Mouse (Mus musculus): ENCODE measurements around the gene Slc34a2. TPM values are rescaled to one million over a fixed set of nuclear protein-coding genes. Genes with fewer than 3 reads are reported as not detected.

Gene Slc34a2
- polyA plus RNA-seq, 1 experiment from 2014 or later: not detected

GRCm38 (mm10) chr5:52998097-52998760, 39.7 kb upstream of the Slc34a2 start:
- Histone ChIP-seq H3K4me3 (ENCODE audit: low read depth, low read length) (no peak overlapping the region), H3K9me3 (replicated peaks; ENCODE audit: control insufficient read depth, low read length) (no peaks in the 10 kb centered on the region), H3K27me3 (ENCODE audit: control insufficient read depth, insufficient read depth, low read length) (no peaks in the 10 kb centered on the region), H3K4me1 (ENCODE audit: control insufficient read depth, insufficient read depth, low read length) (0 out of 2 replicates have a peak, but pooled peaks cover 4% of the 10 kb centered on the region), H3K9ac (ENCODE audit: low read depth, low read length) (no peak overlapping the region), H3K4me2 (no peak overlapping the region), H3K27ac (ENCODE audit: low read depth, low read length) (no peak overlapping the region), H3K36me3 (ENCODE audit: control insufficient read depth, insufficient read depth, low read length) (no peaks in the 10 kb centered on the region)
- no peak for ATAC-seq (replicated peaks; ENCODE audit: insufficient number of reproducible peaks, low FRiP score, low TSS enrichment)
- WGBS (ENCODE audit: insufficient replicate concordance): 91% methylated on average over 6 of the region's 6 CpGs

GRCm38 (mm10) chr5:53000169-53000872, 37.6 kb upstream of the Slc34a2 start:
- Histone ChIP-seq H3K27me3 (ENCODE audit: control insufficient read depth, insufficient read depth, low read length) (no peaks in the 10 kb centered on the region), H3K9ac (ENCODE audit: low read depth, low read length) (no peak overlapping the region), H3K9me3 (replicated peaks; ENCODE audit: control insufficient read depth, low read length) (no peaks in the 10 kb centered on the region; the same call in 1 of the 2 replicates), H3K36me3 (ENCODE audit: control insufficient read depth, insufficient read depth, low read length) (no peaks in the 10 kb centered on the region), H3K4me3 (ENCODE audit: low read depth, low read length) (no peak overlapping the region), H3K27ac (ENCODE audit: low read depth, low read length) (no peak overlapping the region), H3K4me1 (ENCODE audit: control insufficient read depth, insufficient read depth, low read length) (0 out of 2 replicates have a peak, but pooled peaks cover 4% of the 10 kb centered on the region), H3K4me2 (no peak overlapping the region)
- 61% methylated on average over 5 of the region's 5 CpGs for WGBS (ENCODE audit: insufficient replicate concordance)
- no peak for ATAC-seq (replicated peaks; ENCODE audit: insufficient number of reproducible peaks, low FRiP score, low TSS enrichment)

- no peak for ATAC-seq (replicated peaks; ENCODE audit: insufficient number of reproducible peaks, low FRiP score, low TSS enrichment)
- H3K4me2 ChIP-seq: no peak overlapping the region
- H3K4me3 ChIP-seq (ENCODE audit: low read depth, low read length): no peak overlapping the region
- no peak overlapping the region for H3K9ac ChIP-seq (ENCODE audit: low read depth, low read length)
- H3K9me3 ChIP-seq (replicated peaks; ENCODE audit: control insufficient read depth, low read length): no peaks in the 10 kb centered on the region; the same call in 1 of the 2 replicates
- H3K4me1 ChIP-seq (ENCODE audit: control insufficient read depth, insufficient read depth, low read length): no peaks in the 10 kb centered on the region
- no peaks in the 10 kb centered on the region for H3K27me3 ChIP-seq (ENCODE audit: control insufficient read depth, insufficient read depth, low read length)
- 74% methylated on average over 8 of the region's 8 CpGs for WGBS (ENCODE audit: insufficient replicate concordance)
- no peak overlapping the region for H3K27ac ChIP-seq (ENCODE audit: low read depth, low read length)
- H3K36me3 ChIP-seq (ENCODE audit: control insufficient read depth, insufficient read depth, low read length): no peaks in the 10 kb centered on the region
These were observed 35.2 kb upstream of the Slc34a2 start for GRCm38 (mm10) chr5:53002599-53003203.

GRCm38 (mm10) chr5:53003495-53003894, 34.4 kb upstream of the Slc34a2 start:
- no peaks in the 10 kb centered on the region for H3K27me3 ChIP-seq (ENCODE audit: control insufficient read depth, insufficient read depth, low read length)
- no peak for ATAC-seq (replicated peaks; ENCODE audit: insufficient number of reproducible peaks, low FRiP score, low TSS enrichment)
- no peak overlapping the region for H3K9ac ChIP-seq (ENCODE audit: low read depth, low read length)
- no peak overlapping the region for H3K4me3 ChIP-seq (ENCODE audit: low read depth, low read length)
- no peak overlapping the region for H3K27ac ChIP-seq (ENCODE audit: low read depth, low read length)
- no peaks in the 10 kb centered on the region for H3K4me1 ChIP-seq (ENCODE audit: control insufficient read depth, insufficient read depth, low read length)
- WGBS (ENCODE audit: insufficient replicate concordance): 79% methylated on average over 4 of the region's 4 CpGs
- H3K9me3 ChIP-seq (replicated peaks; ENCODE audit: control insufficient read depth, low read length): no peaks in the 10 kb centered on the region; the same call in 1 of the 2 replicates
- no peaks in the 10 kb centered on the region for H3K36me3 ChIP-seq (ENCODE audit: control insufficient read depth, insufficient read depth, low read length)
- H3K4me2 ChIP-seq: no peak overlapping the region

GRCm38 (mm10) chr5:53003981-53004380, 33.9 kb upstream of the Slc34a2 start:
- Histone ChIP-seq H3K27me3 (ENCODE audit: control insufficient read depth, insufficient read depth, low read length) (no peaks in the 10 kb centered on the region), H3K9me3 (replicated peaks; ENCODE audit: control insufficient read depth, low read length) (no peaks in the 10 kb centered on the region; the same call in 1 of the 2 replicates), H3K4me1 (ENCODE audit: control insufficient read depth, insufficient read depth, low read length) (no peaks in the 10 kb centered on the region), H3K4me2 (no peak overlapping the region), H3K36me3 (ENCODE audit: control insufficient read depth, insufficient read depth, low read length) (no peaks in the 10 kb centered on the region), H3K9ac (ENCODE audit: low read depth, low read length) (no peak overlapping the region), H3K4me3 (ENCODE audit: low read depth, low read length) (no peak overlapping the region), H3K27ac (ENCODE audit: low read depth, low read length) (no peak overlapping the region)
- ATAC-seq (replicated peaks; ENCODE audit: insufficient number of reproducible peaks, low FRiP score, low TSS enrichment): no peak
- 83% methylated on average over 3 of the region's 3 CpGs for WGBS (ENCODE audit: insufficient replicate concordance)

GRCm38 (mm10) chr5:53009027-53009769, 28.7 kb upstream of the Slc34a2 start:
- Histone ChIP-seq H3K27me3 (ENCODE audit: control insufficient read depth, insufficient read depth, low read length) (no peaks in the 10 kb centered on the region), H3K27ac (ENCODE audit: low read depth, low read length) (no peak overlapping the region), H3K36me3 (ENCODE audit: control insufficient read depth, insufficient read depth, low read length) (no peaks in the 10 kb centered on the region), H3K9ac (ENCODE audit: low read depth, low read length) (no peak overlapping the region), H3K4me2 (no peak overlapping the region), H3K9me3 (replicated peaks; ENCODE audit: control insufficient read depth, low read length) (no peaks in the 10 kb centered on the region; the same call in 1 of the 2 replicates), H3K4me1 (ENCODE audit: control insufficient read depth, insufficient read depth, low read length) (no peaks in the 10 kb centered on the region), H3K4me3 (ENCODE audit: low read depth, low read length) (no peak overlapping the region)
- 74% methylated on average over 8 of the region's 8 CpGs for WGBS (ENCODE audit: insufficient replicate concordance)
- no peak for ATAC-seq (replicated peaks; ENCODE audit: insufficient number of reproducible peaks, low FRiP score, low TSS enrichment)

- H3K4me1 ChIP-seq (ENCODE audit: control insufficient read depth, insufficient read depth, low read length): no peaks in the 10 kb centered on the region
- ATAC-seq (replicated peaks; ENCODE audit: insufficient number of reproducible peaks, low FRiP score, low TSS enrichment): no peak
- no peaks in the 10 kb centered on the region; the same call in 1 of the 2 replicates for H3K9me3 ChIP-seq (replicated peaks; ENCODE audit: control insufficient read depth, low read length)
- no peak overlapping the region for H3K9ac ChIP-seq (ENCODE audit: low read depth, low read length)
- 77% methylated on average over 4 of the region's 4 CpGs for WGBS (ENCODE audit: insufficient replicate concordance)
- H3K27me3 ChIP-seq (ENCODE audit: control insufficient read depth, insufficient read depth, low read length): no peaks in the 10 kb centered on the region
- H3K4me2 ChIP-seq: no peak overlapping the region
- H3K36me3 ChIP-seq (ENCODE audit: control insufficient read depth, insufficient read depth, low read length): no peaks in the 10 kb centered on the region
- H3K4me3 ChIP-seq (ENCODE audit: low read depth, low read length): no peak overlapping the region
- H3K27ac ChIP-seq (ENCODE audit: low read depth, low read length): no peak overlapping the region
These were observed 28.1 kb upstream of the Slc34a2 start for GRCm38 (mm10) chr5:53009770-53010133.

GRCm38 (mm10) chr5:53011327-53011726, 26.6 kb upstream of the Slc34a2 start:
- no peak for ATAC-seq (replicated peaks; ENCODE audit: insufficient number of reproducible peaks, low FRiP score, low TSS enrichment)
- Histone ChIP-seq H3K4me2 (no peak overlapping the region), H3K27me3 (ENCODE audit: control insufficient read depth, insufficient read depth, low read length) (no peaks in the 10 kb centered on the region), H3K9me3 (replicated peaks; ENCODE audit: control insufficient read depth, low read length) (no peaks in the 10 kb centered on the region), H3K4me3 (ENCODE audit: low read depth, low read length) (no peak overlapping the region), H3K36me3 (ENCODE audit: control insufficient read depth, insufficient read depth, low read length) (no peaks in the 10 kb centered on the region), H3K27ac (ENCODE audit: low read depth, low read length) (no peak overlapping the region), H3K4me1 (ENCODE audit: control insufficient read depth, insufficient read depth, low read length) (no peaks in the 10 kb centered on the region), H3K9ac (ENCODE audit: low read depth, low read length) (no peak overlapping the region)
- WGBS (ENCODE audit: insufficient replicate concordance): 80% methylated on average over 3 of the region's 3 CpGs

Data from heart, embryonic 11.5 days (tissue).